Mouse (Mus musculus) kidney, adult 8-10 months (tissue): ENCODE data around the gene Kcnk3.

ENCODE experiments used
- DNase-seq, 2 experiments: peaks; one replicate each; pipeline ENCODE4 v3.0.0; 2022

Gene Kcnk3

GRCm38 (mm10) chr5:30589069-30589468, 1.1 kb downstream of the Kcnk3 start:
- DNase-seq: no peak

- DNase-seq: no peak
Measured at GRCm38 (mm10) chr5:30589546-30589945, 1.6 kb downstream of the Kcnk3 start.

- DNase-seq: no peak
Measured at GRCm38 (mm10) chr5:30590231-30590630, 2.3 kb downstream of the Kcnk3 start.

GRCm38 (mm10) chr5:30591205-30591731, 3.3 kb downstream of the Kcnk3 start:
- DNase-seq: no peak

GRCm38 (mm10) chr5:30591786-30592185, 3.8 kb downstream of the Kcnk3 start:
- no peak for DNase-seq

- DNase-seq: no peak
Measured at GRCm38 (mm10) chr5:30592279-30592980, 4.5 kb downstream of the Kcnk3 start.

- DNase-seq: no peak
Measured at GRCm38 (mm10) chr5:30593360-30593759, 5.4 kb downstream of the Kcnk3 start.

GRCm38 (mm10) chr5:30593811-30594504, 6.0 kb downstream of the Kcnk3 start:
- peak; percentile 24 to 27 for DNase-seq

GRCm38 (mm10) chr5:30594953-30595560, 7.1 kb downstream of the Kcnk3 start:
- no peak for DNase-seq

GRCm38 (mm10) chr5:30601397-30601796, 13.4 kb downstream of the Kcnk3 start:
- DNase-seq: no peak

GRCm38 (mm10) chr5:30603255-30603654, 15.3 kb downstream of the Kcnk3 start:
- DNase-seq: no peak

GRCm38 (mm10) chr5:30603926-30604325, 16.0 kb downstream of the Kcnk3 start:
- DNase-seq: no peak

GRCm38 (mm10) chr5:30604769-30605188, 16.8 kb downstream of the Kcnk3 start:
- no peak for DNase-seq

GRCm38 (mm10) chr5:30605649-30606048, 17.7 kb downstream of the Kcnk3 start:
- DNase-seq: no peak

GRCm38 (mm10) chr5:30606424-30607073, 18.6 kb downstream of the Kcnk3 start:
- no peak for DNase-seq

GRCm38 (mm10) chr5:30609094-30609493, 21.1 kb downstream of the Kcnk3 start:
- DNase-seq: no peak

GRCm38 (mm10) chr5:30609918-30610645, 22.1 kb downstream of the Kcnk3 start:
- DNase-seq: no peak

- no peak for DNase-seq
Measured at GRCm38 (mm10) chr5:30611091-30611490, 23.1 kb downstream of the Kcnk3 start.

GRCm38 (mm10) chr5:30611689-30612088, 23.7 kb downstream of the Kcnk3 start:
- DNase-seq: no peak

- no peak for DNase-seq
Measured at GRCm38 (mm10) chr5:30612575-30612974, 24.6 kb downstream of the Kcnk3 start.

GRCm38 (mm10) chr5:30613242-30613641, 25.3 kb downstream of the Kcnk3 start:
- no peak for DNase-seq

- peak; percentile 31 to 35 for DNase-seq
Measured at GRCm38 (mm10) chr5:30614221-30614620, 26.3 kb downstream of the Kcnk3 start.

- no peak for DNase-seq
Measured at GRCm38 (mm10) chr5:30615416-30615815, 27.4 kb downstream of the Kcnk3 start.
